Mouse (Mus musculus): ENCODE data around the gene Asb11. TPM values are rescaled to one million over a fixed set of nuclear protein-coding genes. Genes with fewer than 3 reads are reported as not detected.

The Asb11 gene
- total RNA-seq, 1 experiment from 2014 or later = not detected

Other genes starting within 250 kb of the Asb11 start
- 1.9 and 5.7 TPM in 2 replicates for gene Bmx, start 178.8 kb upstream of the Asb11 start, total RNA-seq (2017)
- gene Pir, start 167.6 kb upstream of the Asb11 start, total RNA-seq (2017) = 0.69 TPM in 2 replicates
- not detected in 2 replicates for gene Vegfd, start 63.6 kb upstream of the Asb11 start, total RNA-seq (2017)
- 18.4 and 27.7 TPM in 2 replicates for gene Piga, start 17.2 kb upstream of the Asb11 start, total RNA-seq (2017)
- gene Asb9, start 69.3 kb downstream of the Asb11 start, total RNA-seq (2017) = not detected in 2 replicates